Mouse (Mus musculus) brain, embryonic 14.5 days (tissue): ENCODE results near the gene Ctnnd2.

ENCODE experiments used
- CTCF ChIP-seq: fragments of 200-500 bp; IDR thresholded peaks from 2 replicates; pipeline ENCODE4 v1.5.1; 2012; ENCODE audit warnings: inconsistent platforms, mild to moderate bottlenecking, moderate library complexity, borderline replicate concordance; ENCODE audit not compliant: insufficient read depth, insufficient read length; ENCODE audit errors: extremely low read depth
- POLR2A ChIP-seq: fragments of 200-500 bp; IDR thresholded peaks from 2 replicates; pipeline ENCODE4 v1.6.1; 2012; ENCODE audit warnings: mild to moderate bottlenecking, inconsistent platforms, borderline replicate concordance; ENCODE audit not compliant: poor library complexity, insufficient read depth, insufficient read length, severe bottlenecking; ENCODE audit errors: extremely low read depth

DNA sequence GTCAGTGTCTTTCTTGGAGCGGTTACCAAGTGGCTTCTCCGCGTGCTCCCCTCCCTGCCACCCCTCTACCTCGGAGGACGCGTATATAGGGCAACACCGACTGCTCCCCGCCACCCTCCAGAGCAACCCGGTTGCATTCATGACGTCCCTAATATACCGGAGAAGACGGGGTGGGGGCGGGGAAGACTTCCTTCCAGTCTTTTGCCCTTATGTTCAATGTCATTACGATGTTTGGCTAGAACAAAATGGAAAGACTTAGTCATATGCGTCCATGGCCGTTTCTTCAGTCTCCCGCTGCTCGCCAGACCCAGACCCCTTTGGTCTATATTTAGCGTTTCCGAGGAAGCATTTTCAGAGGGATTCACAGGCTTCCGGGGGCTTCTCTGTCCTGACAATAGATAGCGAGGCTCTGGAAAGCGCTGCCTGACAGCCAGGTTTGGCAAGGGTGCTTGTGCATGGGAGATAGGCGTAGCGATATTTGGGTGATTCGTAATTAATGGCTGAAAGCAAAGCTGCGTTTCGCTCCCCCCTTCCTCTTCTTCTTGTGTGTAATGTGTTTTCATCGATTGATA lies 1.1 kb downstream of the Ctnnd2 start:
- no peak for TF ChIP-seq CTCF
- no peak for TF ChIP-seq POLR2A
